Mouse (Mus musculus) heart, embryonic 15.5 days (tissue): ENCODE measurements around the gene Cep78. TPM values are rescaled to one million over a fixed set of nuclear protein-coding genes. Genes with fewer than 3 reads are reported as not detected.
A peak's percentile ranks its signal among the peaks of the same experiment; 100 is the strongest.
"Not testable (repeated sequence)": the region's sequence is repeated elsewhere in the genome, so short reads cannot be mapped to it uniquely, and the experiment has no call there.

Experiments used
- ATAC-seq: fragments of 200-750 bp; cut with Nextera tagmentation; replicated peaks from 2 replicates; pipeline ENCODE4 v1.8.0; 2017; ENCODE audit warnings: low read depth, moderate TSS enrichment; ENCODE audit not compliant: insufficient number of reproducible peaks, insufficient read depth, low FRiP score
- H3K27ac ChIP-seq: fragments of 300-500 bp; sonication (generic); 2 replicates; pipeline ENCODE4 v1.5.1; 2015; ENCODE audit warnings: mild to moderate bottlenecking, inconsistent platforms
- H3K27me3 ChIP-seq: fragments of 300-500 bp; sonication (generic); 2 replicates; pipeline ENCODE4 v1.6.1; 2015; ENCODE audit warnings: inconsistent platforms
- H3K36me3 ChIP-seq: fragments of 300-500 bp; sonication (generic); 2 replicates; pipeline ENCODE4 v1.6.1; 2015; ENCODE audit warnings: mild to moderate bottlenecking, inconsistent platforms
- H3K4me1 ChIP-seq: fragments of 300-500 bp; sonication (generic); replicated peaks from 2 replicates; pipeline ENCODE4 v1.6.1; 2015; ENCODE audit warnings: inconsistent platforms
- H3K4me2 ChIP-seq: fragments of 300-500 bp; sonication (generic); 2 replicates; pipeline ENCODE4 v1.6.1; 2015; ENCODE audit warnings: inconsistent platforms, mild to moderate bottlenecking, moderate library complexity
- H3K4me3 ChIP-seq: fragments of 300-500 bp; sonication (generic); 2 replicates; pipeline ENCODE4 v1.5.1; 2015; ENCODE audit warnings: mild to moderate bottlenecking, inconsistent platforms
- H3K9ac ChIP-seq: fragments of 300-500 bp; sonication (generic); 2 replicates; pipeline ENCODE4 v1.6.1; 2015; ENCODE audit warnings: mild to moderate bottlenecking, inconsistent platforms
- H3K9me3 ChIP-seq: fragments of 300-500 bp; sonication (generic); replicated peaks from 2 replicates; pipeline ENCODE4 v1.6.1; 2016; ENCODE audit warnings: inconsistent platforms
- WGBS: fragments of 180-500 bp; shearing (Covaris S2); methylation state at CpG from one replicate; pipeline ENCODE4 v1.1.7; 2015; ENCODE audit warnings: mixed read lengths; 5-methylcytosine and 5-hydroxymethylcytosine counted together
- polyA plus RNA-seq: library from polyadenylated mRNA; unstranded; fragments of >200 nt; fragmentation: Nextera tagmentation; extraction: Ambion mirVana; gene quantifications from 2 replicates; pipeline ENCODE4 v1.2.1, GENCODE M21; 2015

The Cep78 gene
- 9.8 and 14.4 TPM in 2 replicates for polyA plus RNA-seq

GRCm38 (mm10) chr19:15984449-15985171 is at the start of gene Cep78:
Cep78 (minus strand) TSS chr19:15984989.
- H3K4me1 ChIP-seq = peaks cover 12% of the 10 kb centered on the region
- H3K27me3 ChIP-seq = no peaks in the 10 kb centered on the region
- peak within 1 kb of the TSS; percentile 81 for H3K4me3 ChIP-seq
- H3K9ac ChIP-seq = peak within 1 kb of the TSS; percentile 80
- H3K27ac ChIP-seq = peak within 1 kb of the TSS; percentile 81
- ATAC-seq = peak; percentile 92
- WGBS = under 1% methylated on average over 88 of the region's 88 CpGs
- peak within 1 kb of the TSS; percentile 92 for H3K4me2 ChIP-seq
- H3K36me3 ChIP-seq = no peaks in the 10 kb centered on the region
- H3K9me3 ChIP-seq = no peaks in the 10 kb centered on the region

GRCm38 (mm10) chr19:16031276-16031675 is 46.5 kb upstream of the Cep78 start:
- Histone ChIP-seq H3K36me3 (no peaks in the 10 kb centered on the region), H3K4me1 (no peaks in the 10 kb centered on the region), H3K4me3 (no peak overlapping the region), H3K9ac (no peak overlapping the region), H3K9me3 (no peaks in the 10 kb centered on the region), H3K27me3 (no peaks in the 10 kb centered on the region), H3K27ac (no peak overlapping the region), H3K4me2 (no peak overlapping the region)
- ATAC-seq = no peak
- 78% methylated on average over 4 of the region's 4 CpGs for WGBS

GRCm38 (mm10) chr19:16029253-16029771 is 44.5 kb upstream of the Cep78 start:
- peak overlapping the region; percentile 34; the same call in 1 of the 2 replicates for H3K9ac ChIP-seq
- H3K27ac ChIP-seq, H3K4me1 ChIP-seq, H3K9me3 ChIP-seq, H3K36me3 ChIP-seq, H3K27me3 ChIP-seq: not testable (repeated sequence)
- peak overlapping the region; percentile 60 for H3K4me2 ChIP-seq
- WGBS = 21% methylated on average over 7 of the region's 9 CpGs
- peak; percentile 60; the same call in 1 of the 2 replicates for ATAC-seq
- peak overlapping the region; percentile 49 for H3K4me3 ChIP-seq

- Histone ChIP-seq H3K36me3 (no peaks in the 10 kb centered on the region), H3K9me3 (no peaks in the 10 kb centered on the region), H3K4me3 (peak overlapping the region; percentile 49), H3K4me2 (peak overlapping the region; percentile 60), H3K4me1 (no peaks in the 10 kb centered on the region), H3K27me3 (no peaks in the 10 kb centered on the region), H3K27ac (no peak overlapping the region), H3K9ac (peak overlapping the region; percentile 34; the same call in 1 of the 2 replicates)
- no peak for ATAC-seq
- 48% methylated on average over 5 of the region's 5 CpGs for WGBS
Measured at GRCm38 (mm10) chr19:16028746-16029252, 44.0 kb upstream of the Cep78 start.

GRCm38 (mm10) chr19:16027876-16028670 is 43.3 kb upstream of the Cep78 start:
- H3K36me3 ChIP-seq = no peaks in the 10 kb centered on the region
- no peaks in the 10 kb centered on the region for H3K4me1 ChIP-seq
- no peak overlapping the region for H3K4me3 ChIP-seq
- 73% methylated on average over 15 of the region's 15 CpGs for WGBS
- no peak overlapping the region for H3K27ac ChIP-seq
- H3K9ac ChIP-seq = no peak overlapping the region
- ATAC-seq = no peak
- no peaks in the 10 kb centered on the region for H3K27me3 ChIP-seq
- H3K9me3 ChIP-seq = no peaks in the 10 kb centered on the region
- no peak overlapping the region for H3K4me2 ChIP-seq

- H3K4me3 ChIP-seq = no peak overlapping the region
- H3K4me1 ChIP-seq = no peaks in the 10 kb centered on the region
- no peak overlapping the region for H3K9ac ChIP-seq
- no peak overlapping the region for H3K27ac ChIP-seq
- H3K9me3 ChIP-seq = no peaks in the 10 kb centered on the region
- ATAC-seq = no peak
- no peak overlapping the region for H3K4me2 ChIP-seq
- no peaks in the 10 kb centered on the region for H3K36me3 ChIP-seq
- no peaks in the 10 kb centered on the region for H3K27me3 ChIP-seq
- WGBS = 92% methylated on average over 5 of the region's 5 CpGs
Measured at GRCm38 (mm10) chr19:16026276-16026675, 41.5 kb upstream of the Cep78 start.

GRCm38 (mm10) chr19:16022178-16022577 is 37.4 kb upstream of the Cep78 start:
- no peaks in the 10 kb centered on the region for H3K9me3 ChIP-seq
- no peak overlapping the region for H3K27ac ChIP-seq
- no peaks in the 10 kb centered on the region for H3K4me1 ChIP-seq
- 65% methylated on average over 10 of the region's 10 CpGs for WGBS
- H3K36me3 ChIP-seq = no peaks in the 10 kb centered on the region
- no peak overlapping the region for H3K9ac ChIP-seq
- ATAC-seq = no peak
- H3K27me3 ChIP-seq = no peaks in the 10 kb centered on the region
- no peak overlapping the region for H3K4me3 ChIP-seq
- H3K4me2 ChIP-seq = no peak overlapping the region

GRCm38 (mm10) chr19:16016171-16016570 is 31.4 kb upstream of the Cep78 start:
- H3K27ac ChIP-seq = no peak overlapping the region
- no peak overlapping the region for H3K9ac ChIP-seq
- H3K27me3 ChIP-seq = no peaks in the 10 kb centered on the region
- no peaks in the 10 kb centered on the region for H3K9me3 ChIP-seq
- H3K4me3 ChIP-seq = no peak overlapping the region
- H3K4me1 ChIP-seq = no peaks in the 10 kb centered on the region
- no peak overlapping the region for H3K4me2 ChIP-seq
- no peak for ATAC-seq
- WGBS = 49% methylated on average over 1 of the region's 1 CpGs
- H3K36me3 ChIP-seq = no peaks in the 10 kb centered on the region

- H3K4me3 ChIP-seq = no peak overlapping the region
- H3K27ac ChIP-seq = no peak overlapping the region
- H3K4me1 ChIP-seq = no peaks in the 10 kb centered on the region
- H3K9me3 ChIP-seq = no peaks in the 10 kb centered on the region
- no peak overlapping the region for H3K9ac ChIP-seq
- no peaks in the 10 kb centered on the region for H3K27me3 ChIP-seq
- no peaks in the 10 kb centered on the region for H3K36me3 ChIP-seq
- 60% methylated on average over 10 of the region's 10 CpGs for WGBS
- no peak overlapping the region for H3K4me2 ChIP-seq
- ATAC-seq = no peak
Measured at GRCm38 (mm10) chr19:16015191-16015968, 30.6 kb upstream of the Cep78 start.

GRCm38 (mm10) chr19:16009746-16010337 is 25.1 kb upstream of the Cep78 start:
- no peaks in the 10 kb centered on the region for H3K4me1 ChIP-seq
- no peak overlapping the region for H3K27ac ChIP-seq
- WGBS = 61% methylated on average over 6 of the region's 6 CpGs
- no peak overlapping the region for H3K9ac ChIP-seq
- H3K4me3 ChIP-seq = no peak overlapping the region
- H3K27me3 ChIP-seq = no peaks in the 10 kb centered on the region
- no peaks in the 10 kb centered on the region for H3K36me3 ChIP-seq
- no peak for ATAC-seq
- no peaks in the 10 kb centered on the region for H3K9me3 ChIP-seq
- H3K4me2 ChIP-seq = no peak overlapping the region
